Mouse (Mus musculus) olfactory bulb, adult 2 months (tissue): ENCODE results near the gene Atf3.

Experiments used
- CTCF ChIP-seq: fragments of 200-500 bp; IDR thresholded peaks from 2 replicates; pipeline ENCODE4 v1.5.1; 2012; ENCODE audit warnings: low read depth, mild to moderate bottlenecking, low read length, moderate library complexity; ENCODE audit not compliant: insufficient read depth
- POLR2A ChIP-seq: fragments of 200-500 bp; IDR thresholded peaks from 2 replicates; pipeline ENCODE4 v1.6.1; 2012; ENCODE audit warnings: mild to moderate bottlenecking, low read depth, low read length, moderate library complexity; ENCODE audit not compliant: insufficient read depth

GRCm38 (mm10) chr1:191192213-191192612 lies 25.6 kb downstream of the Atf3 start:
- TF ChIP-seq CTCF (no peak), POLR2A (no peak)
